Comparison of ENCODE assay signal across 30 mouse cellular contexts in genomic region chr10:95634261-95634660, GRCm38 (mm10). TPM values are rescaled to one million over a fixed set of nuclear protein-coding genes. Genes with fewer than 3 reads are reported as not detected.
DNase-seq lines count a peak whose midpoint lies in the region; ATAC-seq and TF ChIP-seq lines count a peak whose summit lies in the region.
"Had no signal": no experiment of that assay in that cellular context is flagged by ENCODE, and none has a peak within 500 bp of the region (broad histone marks: within the 10 kb centered on the region; RNA-seq: fewer than 3 reads in every experiment).

No protein-coding gene starts in this region.

- intact Hi-C loops in left cerebral cortex, postnatal 36 days (cut with DNase I) = no loop called here

- H3K4me1 ChIP-seq in heart, embryonic 13.5 days = peaks cover 7% of the 10 kb centered on the region; the same call in 1 of the 2 replicates
- no peaks in the 10 kb centered on the region; the same call in 1 of the 2 replicates for H3K4me1 ChIP-seq in bone marrow, adult 2 months (ENCODE audit: control insufficient read depth, insufficient read depth, low read length)
- no peaks in the 10 kb centered on the region for H3K4me1 ChIP-seq in hindbrain, embryonic 11.5 days (replicated peaks; ENCODE audit: control insufficient read depth, insufficient read depth, low read length)
- H3K4me1 ChIP-seq: hindbrain, embryonic 13.5 days; limb, embryonic 12.5 days; midbrain, embryonic 12.5 days had no signal

- no peak overlapping the region for H3K4me3 ChIP-seq in heart, embryonic 13.5 days
- H3K4me3 ChIP-seq in bone marrow, adult 2 months (replicated peaks; ENCODE audit: control insufficient read depth, low read depth, low read length) = no peak overlapping the region
- H3K4me3 ChIP-seq in hindbrain, embryonic 11.5 days (ENCODE audit: low read depth, low read length) = no peak overlapping the region
- H3K4me3 ChIP-seq: hindbrain, embryonic 13.5 days; limb, embryonic 12.5 days; lung, embryonic 15.5 days; midbrain, embryonic 12.5 days had no signal

- 68% methylated on average over 9 of the region's 9 CpGs for WGBS in heart, embryonic 13.5 days
- WGBS in bone marrow, adult 2 months = 52% methylated on average over 9 of the region's 9 CpGs
- WGBS in hindbrain, embryonic 11.5 days = 87% methylated on average over 9 of the region's 9 CpGs

- no peaks in the 10 kb centered on the region for H3K36me3 ChIP-seq in heart, embryonic 13.5 days
- H3K36me3 ChIP-seq in hindbrain, embryonic 11.5 days (ENCODE audit: control insufficient read depth, insufficient read depth, low read length) = no peaks in the 10 kb centered on the region
- H3K36me3 ChIP-seq: hindbrain, embryonic 13.5 days; limb, embryonic 12.5 days; lung, embryonic 15.5 days; midbrain, embryonic 12.5 days had no signal

- no peak for ATAC-seq in heart, embryonic 13.5 days (ENCODE audit: extremely low read depth, insufficient number of reproducible peaks, low FRiP score, low TSS enrichment)
- peak; percentile 97 for ATAC-seq in megakaryocyte, adult 5-6 weeks (ENCODE audit: poor library complexity, severe bottlenecking)
- no peak for ATAC-seq in hindbrain, embryonic 11.5 days (ENCODE audit: low FRiP score)
- ATAC-seq: activated CD4-positive, CD25-positive, alpha-beta regulatory T cell, adult 4 months; forebrain, embryonic 14.5 days had no signal

- H3K4me2 ChIP-seq in heart, embryonic 13.5 days = no peak overlapping the region
- H3K4me2 ChIP-seq in hindbrain, embryonic 11.5 days (replicated peaks; ENCODE audit: low read depth, low read length) = no peak overlapping the region
- H3K4me2 ChIP-seq: hindbrain, embryonic 13.5 days; limb, embryonic 12.5 days; lung, embryonic 15.5 days; midbrain, embryonic 12.5 days had no signal

- TF ChIP-seq CTCF in bone marrow, adult 2 months (IDR thresholded peaks at IDR 0.05; ENCODE audit: control insufficient read depth, insufficient read depth, low read length) = no peak

- DNase-seq in heart, adult 8-10 months (ENCODE audit: low spot score) = no peak
- DNase-seq in 416B (ENCODE audit: low read depth) = peak; percentile 53
- DNase-seq in left cerebral cortex, postnatal 36 days (ENCODE audit: low spot score in 2 of 2) = no peak
- DNase-seq in hindbrain, embryonic 11.5 days (ENCODE audit: low spot score) = no peak
- DNase-seq: adrenal gland, adult 8-10 months; cerebellum, adult 18-20 months; cerebellum, postnatal 36 days; gastrocnemius, postnatal 10 days; heart, adult 11 months; kidney, adult 11 months; thymus, postnatal 14 days had no signal

- H3K9ac ChIP-seq in heart, embryonic 13.5 days = no peak overlapping the region
- H3K9ac ChIP-seq in hindbrain, embryonic 11.5 days (ENCODE audit: low read depth, low read length) = no peak overlapping the region
- H3K9ac ChIP-seq: hindbrain, embryonic 13.5 days; limb, embryonic 12.5 days; liver, embryonic 14.5 days; lung, embryonic 15.5 days; midbrain, embryonic 12.5 days had no signal

- peak overlapping the region; percentile 58 for H3K27ac ChIP-seq in heart, embryonic 13.5 days (replicated peaks)
- peak overlapping the region; percentile 80 for H3K27ac ChIP-seq in bone marrow, adult 2 months (ENCODE audit: control insufficient read depth, insufficient read depth, low read depth, low read length, poor library complexity)
- no peak overlapping the region for H3K27ac ChIP-seq in hindbrain, embryonic 11.5 days (ENCODE audit: low read depth, low read length)
- H3K27ac ChIP-seq: hindbrain, embryonic 13.5 days; kidney, postnatal 0 days; limb, embryonic 12.5 days; liver, embryonic 14.5 days; lung, embryonic 15.5 days; macrophage; midbrain, embryonic 12.5 days had no signal

- H3K9me3 ChIP-seq in heart, embryonic 13.5 days = no peaks in the 10 kb centered on the region
- H3K9me3 ChIP-seq in hindbrain, embryonic 11.5 days (ENCODE audit: control insufficient read depth, low read length) = no peaks in the 10 kb centered on the region
- H3K9me3 ChIP-seq: hindbrain, embryonic 13.5 days; limb, embryonic 12.5 days; lung, embryonic 15.5 days; midbrain, embryonic 12.5 days had no signal

- no peak for TF ChIP-seq POLR2A in bone marrow, adult 2 months (IDR thresholded peaks at IDR 0.05; ENCODE audit: borderline replicate concordance, control insufficient read depth, low read depth, low read length)

- 0 out of 2 replicates have a peak, but pooled peaks cover 4% of the 10 kb centered on the region for H3K27me3 ChIP-seq in heart, embryonic 13.5 days (replicated peaks)
- H3K27me3 ChIP-seq in hindbrain, embryonic 11.5 days (ENCODE audit: control insufficient read depth, insufficient read depth, low read length) = no peaks in the 10 kb centered on the region
- H3K27me3 ChIP-seq: hindbrain, embryonic 13.5 days; limb, embryonic 12.5 days; lung, embryonic 15.5 days; midbrain, embryonic 12.5 days had no signal

RNA-seq across cellular contexts. Expression of gene Anapc15-ps, which starts 39.0 kb away (rescaled TPM):
- polyA plus RNA-seq in heart, embryonic 13.5 days (2015; fragmentation: Nextera tagmentation; extraction: Ambion mirVana) = not detected in 2 replicates
- total RNA-seq in heart, adult 8-10 months (2022) = not detected
- 28.2 TPM in 1 of 2 replicates, not detected in the other for polyA plus RNA-seq in bone marrow, adult 2 months (2011; ENCODE audit: insufficient read depth, insufficient read length, low replicate concordance, missing spikeins)
- 0.52 TPM in 1 of 2 replicates, not detected in the other for total RNA-seq in megakaryocyte, adult 5-6 weeks (2015)
- total RNA-seq in megakaryocyte, adult 5-6 weeks (2017) = not detected in 2 replicates
- not detected for total RNA-seq in left cerebral cortex, postnatal 36 days (2021)
- polyA plus RNA-seq in hindbrain, embryonic 11.5 days (2014; fragmentation: Nextera tagmentation; extraction: Ambion mirVana) = not detected in 2 replicates
- total RNA-seq: gastrocnemius, postnatal 10 days; layer of hippocampus, adult 18-20 months; layer of hippocampus, postnatal 14 days; left cerebral cortex, postnatal 10 days; monocyte, adult 5-6 weeks had no signal
- polyA plus RNA-seq: activated CD4-positive, CD25-positive, alpha-beta regulatory T cell, adult 4 months; embryonic facial prominence, embryonic 14.5 days; forebrain, embryonic 14.5 days; heart, postnatal 0 days; hindbrain, embryonic 13.5 days; kidney, postnatal 0 days; limb, embryonic 12.5 days; liver, embryonic 14.5 days; midbrain, embryonic 12.5 days; small intestine, adult 2 months had no signal
